Mouse (Mus musculus): Measurements from ENCODE around the gene Rapgef5. TPM values are rescaled to one million over a fixed set of nuclear protein-coding genes. Genes with fewer than 3 reads are reported as not detected.

Rapgef5 gene
- 1 to 10 TPM; 2.1 to 2.9 TPM for total RNA-seq (2023)

GRCm38 (mm10) chr12:117516179-117516578 is at the start of gene Rapgef5:
Rapgef5 (plus strand) TSS chr12:117516479.

GRCm38 (mm10) chr12:117803989-117804388 is 287.7 kb downstream of the Rapgef5 start, which contains the start of gene Cdca7l:
Cdca7l (plus strand) TSS chr12:117804289.

